Mouse (Mus musculus): Measurements from ENCODE around the gene Pnrc1. TPM values are rescaled to one million over a fixed set of nuclear protein-coding genes. Genes with fewer than 3 reads are reported as not detected.

The Pnrc1 gene
- polyA plus RNA-seq, 1 experiment = 250 TPM

- DNase-seq = no peak
- no peak overlapping the region for H3K4me3 ChIP-seq (ENCODE audit: control insufficient read depth, insufficient read depth, low read length)
- H3K4me1 ChIP-seq (replicated peaks; ENCODE audit: control insufficient read depth, insufficient read depth, low read length) = peaks cover 7% of the 10 kb centered on the region
- no peak overlapping the region for H3K27ac ChIP-seq (ENCODE audit: control insufficient read depth, insufficient read depth, low read length)
- H3K27me3 ChIP-seq (ENCODE audit: control insufficient read depth, insufficient read depth, low read length) = no peaks in the 10 kb centered on the region
- TF ChIP-seq POLR2A (IDR thresholded peaks at IDR 0.05; ENCODE audit: control insufficient read depth, extremely low read depth, insufficient read depth, low read length, poor library complexity) (no peak), CTCF (IDR thresholded peaks at IDR 0.05; ENCODE audit: borderline replicate concordance, control insufficient read depth, extremely low read depth, insufficient read depth, low read length, poor library complexity) (no peak)
- H3K36me3 ChIP-seq (ENCODE audit: control insufficient read depth, insufficient read depth, low read length) = no peaks in the 10 kb centered on the region
- 52% methylated on average over 7 of the region's 7 CpGs for WGBS
These were observed 62.8 kb downstream of the Pnrc1 start for GRCm38 (mm10) chr4:33227164-33227563.

- peaks cover 7% of the 10 kb centered on the region for H3K4me1 ChIP-seq (replicated peaks; ENCODE audit: control insufficient read depth, insufficient read depth, low read length)
These were observed 65.8 kb downstream of the Pnrc1 start for GRCm38 (mm10) chr4:33224003-33224675.

GRCm38 (mm10) chr4:33221847-33222246 lies 68.1 kb downstream of the Pnrc1 start:
- Histone ChIP-seq H3K27me3 (ENCODE audit: control insufficient read depth, insufficient read depth, low read length) (no peaks in the 10 kb centered on the region), H3K4me1 (replicated peaks; ENCODE audit: control insufficient read depth, insufficient read depth, low read length) (peaks cover 4% of the 10 kb centered on the region), H3K4me3 (ENCODE audit: control insufficient read depth, insufficient read depth, low read length) (no peak overlapping the region), H3K36me3 (ENCODE audit: control insufficient read depth, insufficient read depth, low read length) (no peaks in the 10 kb centered on the region), H3K27ac (ENCODE audit: control insufficient read depth, insufficient read depth, low read length) (no peak overlapping the region)
- 93% methylated on average over 1 of the region's 1 CpGs for WGBS
- no peak for DNase-seq
- TF ChIP-seq POLR2A (IDR thresholded peaks at IDR 0.05; ENCODE audit: control insufficient read depth, extremely low read depth, insufficient read depth, low read length, poor library complexity) (no peak), CTCF (IDR thresholded peaks at IDR 0.05; ENCODE audit: borderline replicate concordance, control insufficient read depth, extremely low read depth, insufficient read depth, low read length, poor library complexity) (no peak)

More at GRCm38 (mm10) chr4:33224003-33224675, 65.8 kb downstream of the Pnrc1 start:
- WGBS = 90% methylated on average over 7 of the region's 7 CpGs
- DNase-seq = no peak
- H3K27ac ChIP-seq (ENCODE audit: control insufficient read depth, insufficient read depth, low read length) = no peak overlapping the region
- H3K4me3 ChIP-seq (ENCODE audit: control insufficient read depth, insufficient read depth, low read length) = no peak overlapping the region
- TF ChIP-seq CTCF (IDR thresholded peaks at IDR 0.05; ENCODE audit: borderline replicate concordance, control insufficient read depth, extremely low read depth, insufficient read depth, low read length, poor library complexity) = no peak
- no peak for TF ChIP-seq POLR2A (IDR thresholded peaks at IDR 0.05; ENCODE audit: control insufficient read depth, extremely low read depth, insufficient read depth, low read length, poor library complexity)
- no peaks in the 10 kb centered on the region for H3K36me3 ChIP-seq (ENCODE audit: control insufficient read depth, insufficient read depth, low read length)
- H3K27me3 ChIP-seq (ENCODE audit: control insufficient read depth, insufficient read depth, low read length) = no peaks in the 10 kb centered on the region

GRCm38 (mm10) chr4:33208881-33209841 lies 80.8 kb downstream of the Pnrc1 start, which contains the start of gene Srsf12:
TSS of gene Srsf12 (plus strand) at chr4:33208991.
- H3K4me1 ChIP-seq (replicated peaks; ENCODE audit: control insufficient read depth, insufficient read depth, low read length) = peaks cover 3% of the 10 kb centered on the region; the same call in 1 of the 2 replicates

GRCm38 (mm10) chr4:33207551-33207950 lies 82.4 kb downstream of the Pnrc1 start:
- Histone ChIP-seq H3K4me3 (ENCODE audit: control insufficient read depth, insufficient read depth, low read length) (no peak overlapping the region), H3K27me3 (ENCODE audit: control insufficient read depth, insufficient read depth, low read length) (no peaks in the 10 kb centered on the region), H3K4me1 (replicated peaks; ENCODE audit: control insufficient read depth, insufficient read depth, low read length) (peaks cover 3% of the 10 kb centered on the region; the same call in 1 of the 2 replicates), H3K27ac (ENCODE audit: control insufficient read depth, insufficient read depth, low read length) (no peak overlapping the region), H3K36me3 (ENCODE audit: control insufficient read depth, insufficient read depth, low read length) (no peaks in the 10 kb centered on the region)
- 88% methylated on average over 2 of the region's 2 CpGs for WGBS
- TF ChIP-seq CTCF (IDR thresholded peaks at IDR 0.05; ENCODE audit: borderline replicate concordance, control insufficient read depth, extremely low read depth, insufficient read depth, low read length, poor library complexity) = no peak
- no peak for TF ChIP-seq POLR2A (IDR thresholded peaks at IDR 0.05; ENCODE audit: control insufficient read depth, extremely low read depth, insufficient read depth, low read length, poor library complexity)
- DNase-seq = no peak

More at GRCm38 (mm10) chr4:33208881-33209841, 80.8 kb downstream of the Pnrc1 start, which contains the start of gene Srsf12:
- no peaks in the 10 kb centered on the region for H3K27me3 ChIP-seq (ENCODE audit: control insufficient read depth, insufficient read depth, low read length)
- no peaks in the 10 kb centered on the region for H3K36me3 ChIP-seq (ENCODE audit: control insufficient read depth, insufficient read depth, low read length)
- 5% methylated on average over 57 of the region's 65 CpGs for WGBS
- TF ChIP-seq POLR2A (IDR thresholded peaks at IDR 0.05; ENCODE audit: control insufficient read depth, extremely low read depth, insufficient read depth, low read length, poor library complexity) (no peak), CTCF (IDR thresholded peaks at IDR 0.05; ENCODE audit: borderline replicate concordance, control insufficient read depth, extremely low read depth, insufficient read depth, low read length, poor library complexity) (peak; percentile 40; the same call in 1 of the 2 replicates)
- no peak within 1 kb of the TSS for H3K27ac ChIP-seq (ENCODE audit: control insufficient read depth, insufficient read depth, low read length)
- peak within 1 kb of the TSS; percentile 53 for H3K4me3 ChIP-seq (ENCODE audit: control insufficient read depth, insufficient read depth, low read length)
- peak; percentile 57 for DNase-seq

GRCm38 (mm10) chr4:33204682-33205081 lies 85.3 kb downstream of the Pnrc1 start:
- WGBS = 24% methylated on average over 4 of the region's 4 CpGs
- Histone ChIP-seq H3K4me1 (replicated peaks; ENCODE audit: control insufficient read depth, insufficient read depth, low read length) (peaks cover 3% of the 10 kb centered on the region; the same call in 1 of the 2 replicates), H3K36me3 (ENCODE audit: control insufficient read depth, insufficient read depth, low read length) (no peaks in the 10 kb centered on the region), H3K4me3 (ENCODE audit: control insufficient read depth, insufficient read depth, low read length) (no peak overlapping the region), H3K27me3 (ENCODE audit: control insufficient read depth, insufficient read depth, low read length) (no peaks in the 10 kb centered on the region), H3K27ac (ENCODE audit: control insufficient read depth, insufficient read depth, low read length) (no peak overlapping the region)
- TF ChIP-seq CTCF (IDR thresholded peaks at IDR 0.05; ENCODE audit: borderline replicate concordance, control insufficient read depth, extremely low read depth, insufficient read depth, low read length, poor library complexity) = peak; percentile 32; the same call in 1 of the 2 replicates
- TF ChIP-seq POLR2A (IDR thresholded peaks at IDR 0.05; ENCODE audit: control insufficient read depth, extremely low read depth, insufficient read depth, low read length, poor library complexity) = no peak
- peak; percentile 64 for DNase-seq

Measured in thymus, adult 2 months (tissue).